Mouse (Mus musculus): ENCODE measurements around the gene Ell. TPM values are rescaled to one million over a fixed set of nuclear protein-coding genes. Genes with fewer than 3 reads are reported as not detected.

Gene Ell
- polyA plus RNA-seq, 1 experiment = 12.4 TPM

GRCm38 (mm10) chr8:70493692-70494415 is 45.4 kb upstream of the Ell start:
- Histone ChIP-seq H3K36me3 (ENCODE audit: control insufficient read depth, insufficient read depth, low read length, poor library complexity, severe bottlenecking) (no peaks in the 10 kb centered on the region), H3K9me3 (replicated peaks; ENCODE audit: control insufficient read depth, insufficient read depth, low read length, poor library complexity, severe bottlenecking) (no peaks in the 10 kb centered on the region), H3K4me3 (ENCODE audit: low read depth, low read length) (peak overlapping the region; percentile 15; the same call in 1 of the 2 replicates), H3K4me1 (ENCODE audit: control insufficient read depth, insufficient read depth, low read length) (peaks cover 2% of the 10 kb centered on the region), H3K27ac (ENCODE audit: insufficient read depth, low read length) (no peak overlapping the region), H3K27me3 (ENCODE audit: control insufficient read depth, insufficient read depth, low read length, poor library complexity, severe bottlenecking) (peaks cover 44% of the 10 kb centered on the region), H3K9ac (ENCODE audit: low read depth, poor library complexity, severe bottlenecking) (peak overlapping the region; percentile 56; the same call in 1 of the 2 replicates)
- TF ChIP-seq CTCF (IDR thresholded peaks at IDR 0.05; ENCODE audit: low read depth, low read length) (no peak), POLR2A (IDR thresholded peaks at IDR 0.05; ENCODE audit: insufficient read depth, low read length) (no peak), EP300 (IDR thresholded peaks at IDR 0.05; ENCODE audit: insufficient read depth, low read depth, low read length) (no peak)

GRCm38 (mm10) chr8:70494416-70494945 is 44.8 kb upstream of the Ell start:
- H3K27me3 ChIP-seq (ENCODE audit: control insufficient read depth, insufficient read depth, low read length, poor library complexity, severe bottlenecking) = peaks cover 44% of the 10 kb centered on the region
- no peak overlapping the region for H3K27ac ChIP-seq (ENCODE audit: insufficient read depth, low read length)
- TF ChIP-seq CTCF (IDR thresholded peaks at IDR 0.05; ENCODE audit: low read depth, low read length) = no peak
- no peak for TF ChIP-seq POLR2A (IDR thresholded peaks at IDR 0.05; ENCODE audit: insufficient read depth, low read length)
- no peak for TF ChIP-seq EP300 (IDR thresholded peaks at IDR 0.05; ENCODE audit: insufficient read depth, low read depth, low read length)
- no peak overlapping the region for H3K9ac ChIP-seq (ENCODE audit: low read depth, poor library complexity, severe bottlenecking)
- 0 out of 2 replicates have a peak overlapping the region, but pooled peaks have one; percentile 7 for H3K4me3 ChIP-seq (ENCODE audit: low read depth, low read length)
- no peaks in the 10 kb centered on the region for H3K36me3 ChIP-seq (ENCODE audit: control insufficient read depth, insufficient read depth, low read length, poor library complexity, severe bottlenecking)
- no peaks in the 10 kb centered on the region for H3K4me1 ChIP-seq (ENCODE audit: control insufficient read depth, insufficient read depth, low read length)
- no peaks in the 10 kb centered on the region for H3K9me3 ChIP-seq (replicated peaks; ENCODE audit: control insufficient read depth, insufficient read depth, low read length, poor library complexity, severe bottlenecking)

- peaks cover 44% of the 10 kb centered on the region for H3K27me3 ChIP-seq (ENCODE audit: control insufficient read depth, insufficient read depth, low read length, poor library complexity, severe bottlenecking)
- H3K27ac ChIP-seq (ENCODE audit: insufficient read depth, low read length) = no peak overlapping the region
- H3K4me1 ChIP-seq (ENCODE audit: control insufficient read depth, insufficient read depth, low read length) = no peaks in the 10 kb centered on the region
- no peak for TF ChIP-seq EP300 (IDR thresholded peaks at IDR 0.05; ENCODE audit: insufficient read depth, low read depth, low read length)
- no peak overlapping the region for H3K4me3 ChIP-seq (ENCODE audit: low read depth, low read length)
- no peaks in the 10 kb centered on the region for H3K9me3 ChIP-seq (replicated peaks; ENCODE audit: control insufficient read depth, insufficient read depth, low read length, poor library complexity, severe bottlenecking)
- peak overlapping the region; percentile 10; the same call in 1 of the 2 replicates for H3K9ac ChIP-seq (ENCODE audit: low read depth, poor library complexity, severe bottlenecking)
- no peaks in the 10 kb centered on the region for H3K36me3 ChIP-seq (ENCODE audit: control insufficient read depth, insufficient read depth, low read length, poor library complexity, severe bottlenecking)
Measured at GRCm38 (mm10) chr8:70495001-70495770, 44.1 kb upstream of the Ell start.

GRCm38 (mm10) chr8:70495771-70496062 is 43.5 kb upstream of the Ell start:
- Histone ChIP-seq H3K4me1 (ENCODE audit: control insufficient read depth, insufficient read depth, low read length) (no peaks in the 10 kb centered on the region), H3K27me3 (ENCODE audit: control insufficient read depth, insufficient read depth, low read length, poor library complexity, severe bottlenecking) (peaks cover 40% of the 10 kb centered on the region), H3K9ac (ENCODE audit: low read depth, poor library complexity, severe bottlenecking) (peak overlapping the region; percentile 10; the same call in 1 of the 2 replicates)

GRCm38 (mm10) chr8:70500386-70501301 is 38.6 kb upstream of the Ell start:
- peaks cover 2% of the 10 kb centered on the region; the same call in 1 of the 2 replicates for H3K27me3 ChIP-seq (ENCODE audit: control insufficient read depth, insufficient read depth, low read length, poor library complexity, severe bottlenecking)
- no peak overlapping the region for H3K27ac ChIP-seq (ENCODE audit: insufficient read depth, low read length)

More at GRCm38 (mm10) chr8:70495771-70496062, 43.5 kb upstream of the Ell start:
- TF ChIP-seq EP300 (IDR thresholded peaks at IDR 0.05; ENCODE audit: insufficient read depth, low read depth, low read length) (no peak), POLR2A (IDR thresholded peaks at IDR 0.05; ENCODE audit: insufficient read depth, low read length) (no peak), CTCF (IDR thresholded peaks at IDR 0.05; ENCODE audit: low read depth, low read length) (no peak)
- H3K27ac ChIP-seq (ENCODE audit: insufficient read depth, low read length) = no peak overlapping the region
- no peak overlapping the region for H3K4me3 ChIP-seq (ENCODE audit: low read depth, low read length)
- no peaks in the 10 kb centered on the region for H3K9me3 ChIP-seq (replicated peaks; ENCODE audit: control insufficient read depth, insufficient read depth, low read length, poor library complexity, severe bottlenecking)
- no peaks in the 10 kb centered on the region for H3K36me3 ChIP-seq (ENCODE audit: control insufficient read depth, insufficient read depth, low read length, poor library complexity, severe bottlenecking)

More at GRCm38 (mm10) chr8:70500386-70501301, 38.6 kb upstream of the Ell start:
- no peak for TF ChIP-seq POLR2A (IDR thresholded peaks at IDR 0.05; ENCODE audit: insufficient read depth, low read length)
- Histone ChIP-seq H3K9me3 (replicated peaks; ENCODE audit: control insufficient read depth, insufficient read depth, low read length, poor library complexity, severe bottlenecking) (no peaks in the 10 kb centered on the region), H3K4me1 (ENCODE audit: control insufficient read depth, insufficient read depth, low read length) (no peaks in the 10 kb centered on the region), H3K4me3 (ENCODE audit: low read depth, low read length) (peak overlapping the region; percentile 64), H3K36me3 (ENCODE audit: control insufficient read depth, insufficient read depth, low read length, poor library complexity, severe bottlenecking) (peaks cover 4% of the 10 kb centered on the region; the same call in 1 of the 2 replicates), H3K9ac (ENCODE audit: low read depth, poor library complexity, severe bottlenecking) (peak overlapping the region; percentile 14; the same call in 1 of the 2 replicates)
